8 mouse cellular contexts compared by ENCODE assay signal in genomic region chrX:48623379-48624053, GRCm38 (mm10). TPM values are rescaled to one million over a fixed set of nuclear protein-coding genes. Genes with fewer than 3 reads are reported as not detected.
DNase-seq lines count a peak whose midpoint lies in the region; ATAC-seq and TF ChIP-seq lines count a peak whose summit lies in the region.

Slc25a14 (plus strand) TSS chrX:48623413.

- ATAC-seq in common myeloid progenitor, adult 5-6 weeks (replicated peaks; ENCODE audit: low read depth, poor library complexity, severe bottlenecking) = peak; percentile 97
- peak; percentile 98 for ATAC-seq in hindbrain, postnatal 0 days

- peak; percentile 92 for DNase-seq in ZHBTc4 (ENCODE audit: low read depth, low spot score)
- DNase-seq in gastrocnemius, adult 2 months = peak; percentile 80
- DNase-seq in hindbrain, postnatal 0 days (ENCODE audit: low spot score) = peak; percentile 90
- DNase-seq in left cerebral cortex, adult 8-10 months (ENCODE audit: low spot score in 2 of 2) = peak; percentile 63 to 86
- peak; percentile 86 to 89 for DNase-seq in right cerebral cortex, postnatal 10 days (ENCODE audit: low spot score in 2 of 2)
- peak; percentile 62 for DNase-seq in urinary bladder, postnatal 25 days (ENCODE audit: low spot score)

- peak within 1 kb of the TSS; percentile 59 for H3K4me2 ChIP-seq in hindbrain, postnatal 0 days (ENCODE audit: low read depth, low read length)

- peak within 1 kb of the TSS; percentile 81 for H3K27ac ChIP-seq in gastrocnemius, adult 2 months
- H3K27ac ChIP-seq in hindbrain, postnatal 0 days = peak within 1 kb of the TSS; percentile 82

- no peaks in the 10 kb centered on the region for H3K9me3 ChIP-seq in hindbrain, postnatal 0 days (ENCODE audit: low read length)
- peaks cover 9% of the 10 kb centered on the region for H3K9me3 ChIP-seq in megakaryocyte, embryonic 14.5 days

- no peaks in the 10 kb centered on the region for H3K27me3 ChIP-seq in hindbrain, postnatal 0 days (ENCODE audit: insufficient read depth, low read length)
- peaks cover 4% of the 10 kb centered on the region for H3K27me3 ChIP-seq in megakaryocyte, embryonic 14.5 days (replicated peaks)

- 25% methylated on average over 38 of the region's 38 CpGs for WGBS in hindbrain, postnatal 0 days

- H3K4me3 ChIP-seq in gastrocnemius, adult 2 months = peak within 1 kb of the TSS; percentile 85
- H3K4me3 ChIP-seq in hindbrain, postnatal 0 days (ENCODE audit: low read length) = peak within 1 kb of the TSS; percentile 51
- H3K4me3 ChIP-seq in megakaryocyte, embryonic 14.5 days (replicated peaks) = peak within 1 kb of the TSS; percentile 93

- no peaks in the 10 kb centered on the region for H3K4me1 ChIP-seq in hindbrain, postnatal 0 days (ENCODE audit: insufficient read depth, low read length)
- peaks cover 3% of the 10 kb centered on the region; the same call in 1 of the 2 replicates for H3K4me1 ChIP-seq in megakaryocyte, embryonic 14.5 days

- no peak for TF ChIP-seq CTCF in gastrocnemius, adult 2 months (IDR thresholded peaks at IDR 0.05)
- TF ChIP-seq CTCF in hindbrain, postnatal 0 days (IDR thresholded peaks at IDR 0.05; ENCODE audit: low read depth) = no peak

- H3K36me3 ChIP-seq in hindbrain, postnatal 0 days (ENCODE audit: insufficient read depth, low read length) = no peaks in the 10 kb centered on the region
- H3K36me3 ChIP-seq in megakaryocyte, embryonic 14.5 days (replicated peaks; ENCODE audit: low read length) = no peaks in the 10 kb centered on the region

- peak within 1 kb of the TSS; percentile 43 for H3K9ac ChIP-seq in hindbrain, postnatal 0 days (replicated peaks; ENCODE audit: low read length)

- intact Hi-C loops in gastrocnemius, adult 2 months (cut with DNase I) = no loop called here

RNA-seq across cellular contexts. Expression of gene Slc25a14, which starts in this region (rescaled TPM):
- 8.6 and 9.0 TPM in 2 replicates for total RNA-seq in common myeloid progenitor, adult 5-6 weeks (2017)
- 1 to 10 TPM; 1.5 to 1.6 TPM for total RNA-seq in gastrocnemius, adult 2 months (2021)
- total RNA-seq in hindbrain, postnatal 0 days (2014; rRNA removed) = 12.1 and 18.1 TPM in 2 replicates
- polyA plus RNA-seq in hindbrain, postnatal 0 days (2015; fragmentation: Nextera tagmentation; extraction: Ambion mirVana) = 40.6 and 41.3 TPM in 2 replicates
- total RNA-seq in left cerebral cortex, adult 8-10 months (2022) = 10 to 100 TPM; 57.8 to 72.4 (median 66.7) TPM
- polyA plus RNA-seq in megakaryocyte, embryonic 14.5 days (2012; ENCODE audit: insufficient read depth, low replicate concordance) = 0.18 TPM in 1 of 2 replicates, not detected in the other

Comparison
In these comparisons a context has a peak if more than half of its experiments do, and no peak if none do; other contexts are left out.
1. Peak in every context shown above with its lines: DNase-seq, ATAC-seq, H3K4me3 ChIP-seq and H3K27ac ChIP-seq.
2. RNA of gene Slc25a14 (polyA plus RNA-seq): 40.6 to 41.3 TPM in hindbrain, postnatal 0 days; 0.18 TPM in megakaryocyte, embryonic 14.5 days; every median in the first group is over 10 times any median in the second.